Mouse (Mus musculus) ES-E14 (cell line): ENCODE measurements at regions not wholly inside any gene's neighbourhood (a gene's known extent, or its start where the extent isn't known, plus 50 kb on each side); places are given as distances from the start of the nearest gene placed in this dataset.

Experiments used
- DNase-seq: peaks from one replicate; pipeline ENCODE4 v3.0.0-alpha.2; 2013; ENCODE audit warnings: low read depth, low spot score
- H3K27ac ChIP-seq: 2 replicates; pipeline ENCODE4 v1.5.1; 2012; ENCODE audit warnings: low read depth, mild to moderate bottlenecking, low read length, moderate library complexity, mixed read lengths; ENCODE audit not compliant: poor library complexity, insufficient read depth, severe bottlenecking
- H3K36me3 ChIP-seq: 2 replicates; pipeline ENCODE4 v1.6.1; 2012; ENCODE audit warnings: mild to moderate bottlenecking, low read length, moderate library complexity, mixed read lengths; ENCODE audit not compliant: control insufficient read depth, poor library complexity, insufficient read depth, severe bottlenecking
- H3K4me1 ChIP-seq, 2 experiments: fragments of 150-350 bp in 1 of 2; sonication (generic) in 1 of 2; 2 replicates each; pipeline ENCODE4 v1.6.1; 2012; ENCODE audit warnings: low read length in 2 of 2, mild to moderate bottlenecking in 1 of 2, mixed read lengths in 1 of 2; ENCODE audit not compliant: control insufficient read depth in 2 of 2, insufficient read depth in 2 of 2, poor library complexity in 1 of 2
- H3K4me3 ChIP-seq, 2 experiments: fragments of 150-350 bp in 1 of 2; sonication (generic) in 1 of 2; 2 replicates each; pipeline ENCODE4 v1.5.1; 2012; ENCODE audit warnings: low read length in 2 of 2, low read depth in 1 of 2, mild to moderate bottlenecking in 1 of 2, mixed read lengths in 1 of 2; ENCODE audit not compliant: insufficient read depth in 1 of 2, poor library complexity in 1 of 2, severe bottlenecking in 1 of 2
- H3K9ac ChIP-seq: 2 replicates; pipeline ENCODE4 v1.6.1; 2012; ENCODE audit warnings: low read depth, mild to moderate bottlenecking, low read length, mixed read lengths; ENCODE audit not compliant: poor library complexity, insufficient read depth, severe bottlenecking
- H3K9me3 ChIP-seq: fragments of 150-350 bp; sonication (generic); 2 replicates; pipeline ENCODE4 v1.6.1; 2012; ENCODE audit warnings: low read depth, mild to moderate bottlenecking, low read length; ENCODE audit not compliant: control insufficient read depth, insufficient read depth
- CHD2 ChIP-seq: IDR thresholded peaks from 2 replicates; pipeline ENCODE4 v1.6.1; 2014; ENCODE audit warnings: mild to moderate bottlenecking, low read depth, low read length, inconsistent platforms
- HCFC1 ChIP-seq: IDR thresholded peaks from 2 replicates; pipeline ENCODE4 v1.6.1; 2012; ENCODE audit warnings: low read length, inconsistent platforms, borderline replicate concordance; ENCODE audit not compliant: insufficient read depth
- MAFK ChIP-seq: IDR thresholded peaks from 2 replicates; pipeline ENCODE4 v1.6.1; 2014; ENCODE audit warnings: mild to moderate bottlenecking, low read depth, low read length, inconsistent platforms; ENCODE audit not compliant: insufficient read depth
- ZC3H11A ChIP-seq: IDR thresholded peaks from 2 replicates; pipeline ENCODE4 v1.6.1; 2012; ENCODE audit warnings: low read depth, mild to moderate bottlenecking, inconsistent platforms, low read length, borderline replicate concordance
- ZNF384 ChIP-seq: IDR thresholded peaks from 2 replicates; pipeline ENCODE4 v1.6.1; 2012; ENCODE audit warnings: low read depth, low read length, inconsistent platforms
- in situ Hi-C, 2 experiments: fragments of 600-800 bp; cut with MboI; formaldehyde crosslinking; loops; one replicate each; pipeline ENCODE4 v1.15.1; 2025; ENCODE audit warnings: low sequenced_read_pairs in 2 of 2, inconsistent platforms in 1 of 2; ENCODE audit not compliant: unreplicated experiment in 2 of 2

DNA sequence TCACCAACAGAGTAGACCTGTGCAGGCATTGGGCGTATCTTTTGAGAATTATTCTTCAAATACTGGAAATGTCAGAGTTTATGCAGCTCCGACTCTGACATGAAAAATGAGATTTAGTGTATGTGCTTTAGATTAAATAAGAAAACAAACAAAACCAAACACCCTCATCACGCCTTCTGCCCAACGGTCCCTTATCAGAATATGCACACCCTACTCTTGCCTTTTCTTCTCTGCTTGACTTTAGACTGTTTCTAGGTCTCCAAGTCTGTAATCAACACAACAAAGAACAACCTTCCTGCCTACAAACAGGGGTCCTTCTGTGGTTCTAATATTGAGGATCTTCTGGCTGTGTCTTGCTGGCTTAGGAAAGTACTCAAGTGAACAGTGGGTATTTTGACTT lies 153.8 kb upstream of the Kbtbd8 start:
- in situ Hi-C loops: loop anchor here in 1 of 2 experiments (10.0 kb wide), 1 partner anchor 348 kb away; no protein-coding TSS in a partner anchor
- Histone ChIP-seq H3K9me3 (no peaks in the 10 kb centered on the region), H3K4me1 (peaks cover 2% of the 10 kb centered on the region in 2 experiments; a peak in 1 of 4 replicates), H3K4me3 (no peak overlapping the region), H3K27ac (no peak overlapping the region), H3K36me3 (no peaks in the 10 kb centered on the region), H3K9ac (no peak overlapping the region)
- DNase-seq: no peak
- no peak for TF ChIP-seq MAFK
- no peak for TF ChIP-seq CHD2
- TF ChIP-seq ZC3H11A: no peak
- no peak for TF ChIP-seq HCFC1
- TF ChIP-seq ZNF384: no peak

GRCm38 (mm10) chr6:94962411-94963087 lies 154.5 kb upstream of the Kbtbd8 start:
- DNase-seq: no peak
- no peak overlapping the region for H3K27ac ChIP-seq
- in situ Hi-C loops: loop anchor here in 1 of 2 experiments (10.0 kb wide), 1 partner anchor 348 kb away; no protein-coding TSS in a partner anchor
- peaks cover 2% of the 10 kb centered on the region in 2 experiments; a peak in 1 of 4 replicates for H3K4me1 ChIP-seq
- H3K36me3 ChIP-seq: no peaks in the 10 kb centered on the region
- H3K9ac ChIP-seq: no peak overlapping the region
- H3K4me3 ChIP-seq: no peak overlapping the region
- no peak for TF ChIP-seq ZC3H11A
- no peak for TF ChIP-seq MAFK
- no peak for TF ChIP-seq ZNF384
- no peak for TF ChIP-seq CHD2
- TF ChIP-seq HCFC1: no peak
- H3K9me3 ChIP-seq: no peaks in the 10 kb centered on the region

GRCm38 (mm10) chr6:94961821-94962220 lies 155.2 kb upstream of the Kbtbd8 start:
- TF ChIP-seq HCFC1 (no peak), ZNF384 (no peak), ZC3H11A (no peak), CHD2 (no peak), MAFK (no peak)
- Histone ChIP-seq H3K9ac (no peak overlapping the region), H3K9me3 (no peaks in the 10 kb centered on the region), H3K27ac (no peak overlapping the region), H3K4me3 (no peak overlapping the region), H3K36me3 (no peaks in the 10 kb centered on the region), H3K4me1 (peaks cover 2% of the 10 kb centered on the region in 2 experiments; a peak in 1 of 4 replicates)
- no peak for DNase-seq
- in situ Hi-C loops: loop anchor here in 1 of 2 experiments (10.0 kb wide), 1 partner anchor 347 kb away; no protein-coding TSS in a partner anchor

- Histone ChIP-seq H3K27ac (no peak overlapping the region), H3K4me3 (no peak overlapping the region), H3K36me3 (no peaks in the 10 kb centered on the region), H3K4me1 (peaks cover under 1 to 2% of the 10 kb centered on the region in 2 experiments; a peak in 1 of 4 replicates), H3K9ac (no peak overlapping the region), H3K9me3 (no peaks in the 10 kb centered on the region)
- in situ Hi-C loops: no loop called here
- no peak for DNase-seq
- TF ChIP-seq HCFC1 (no peak), ZC3H11A (no peak), ZNF384 (no peak), MAFK (no peak), CHD2 (no peak)
Observed at GRCm38 (mm10) chr6:94957990-94958389, 159.1 kb upstream of the Kbtbd8 start.
